Mouse (Mus musculus) B cell, adult (primary cell): Measurements from ENCODE around the gene Kif13a. TPM values are rescaled to one million over a fixed set of nuclear protein-coding genes. Genes with fewer than 3 reads are reported as not detected.

Experiments
- total RNA-seq: library from RNA; stranded (reverse); gene quantifications from 4 replicates; pipeline ENCODE4 v1.2.4, GENCODE M21; 2023; ENCODE audit not compliant: inconsistent age

The Kif13a gene
- 7.9 to 12.8 TPM (median 11.4 TPM) in 4 replicates for total RNA-seq

DNA sequence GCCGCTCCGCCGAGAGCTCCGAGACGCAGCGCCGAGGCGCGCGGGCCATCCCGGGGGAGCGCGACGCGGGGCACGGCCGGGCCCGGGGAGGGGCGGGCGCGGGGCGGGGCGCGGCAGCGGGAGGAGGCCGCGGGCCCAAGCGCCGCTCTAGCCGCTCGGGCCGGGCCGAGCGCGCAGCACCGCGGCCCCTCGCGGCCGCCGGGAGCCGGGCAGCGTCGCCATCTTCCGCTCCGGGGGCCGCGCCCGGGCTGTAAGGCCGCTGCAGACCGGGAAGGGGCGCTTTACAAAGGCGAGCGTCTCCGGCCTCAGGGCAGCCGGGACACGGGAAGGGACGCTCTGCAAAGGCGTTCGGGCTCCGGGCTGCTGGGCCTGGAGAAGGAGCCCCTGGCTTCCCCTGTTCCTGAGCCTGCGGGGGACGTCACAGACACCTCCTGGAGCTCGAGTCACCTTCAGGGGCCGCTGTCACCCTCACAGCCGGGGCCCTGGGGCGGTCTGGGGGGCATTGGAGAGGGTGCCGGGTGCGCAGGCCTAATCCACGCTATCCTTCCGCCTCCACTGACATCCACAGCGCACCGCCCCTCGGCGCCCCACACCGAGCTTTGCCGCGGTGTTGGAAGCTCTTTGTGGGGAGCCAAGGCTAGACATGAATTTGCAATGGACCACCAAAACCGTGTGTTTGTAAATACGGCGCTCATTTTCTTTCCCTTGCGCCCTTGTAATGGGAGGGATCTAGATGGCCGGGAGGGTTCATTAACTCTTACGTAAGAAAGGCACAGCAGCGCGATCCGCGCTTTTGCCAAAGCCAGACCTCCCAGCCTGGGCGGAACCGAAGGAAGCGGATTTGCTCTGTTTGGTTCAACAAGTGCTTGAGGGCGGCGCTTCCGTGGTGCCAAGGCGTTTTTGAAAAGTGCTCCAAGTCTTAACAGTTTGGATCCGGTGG is at the start of gene Kif13a:
TSS of gene Kif13a (minus strand) at position 149 of the 940 bp plus-strand sequence.

GRCm38 (mm10) chr13:46727837-46728268 is 201.8 kb downstream of the Kif13a start, which contains the start of gene Nup153:
Gene Nup153, minus strand, starts transcription at chr13:46727940.

Other genes starting within 250 kb of the Kif13a start
- gene Nup153, start 201.9 kb downstream of the Kif13a start, total RNA-seq = 258 to 311 TPM (median 299 TPM) in 4 replicates
- 0.21 to 0.30 TPM (median 0.22 TPM) in 3 of 4 replicates, not detected in the other for gene Nhlrc1, start 85.0 kb upstream of the Kif13a start, total RNA-seq
- gene Kdm1b, start 113.6 kb upstream of the Kif13a start, total RNA-seq = 13.4 to 23.0 TPM (median 17.8 TPM) in 4 replicates
- gene Tpmt, start 114.9 kb upstream of the Kif13a start, total RNA-seq = 0.66 to 3.7 TPM (median 0.77 TPM) in 3 of 4 replicates, not detected in the other
- 126 to 142 TPM (median 134 TPM) in 4 replicates for gene Dek, start 176.3 kb upstream of the Kif13a start, total RNA-seq
- 0.90 to 1.8 TPM (median 1.5 TPM) in 4 replicates for gene Rnf144b, start 192.8 kb upstream of the Kif13a start, total RNA-seq